Mouse (Mus musculus): ENCODE results near the gene Gm20696.

- TF ChIP-seq CTCF (IDR thresholded peaks at IDR 0.05; ENCODE audit: low read depth, low read length) (no peak), POLR2A (IDR thresholded peaks at IDR 0.05; ENCODE audit: borderline replicate concordance, low read depth, low read length) (no peak)
Observed at GRCm38 (mm10) chr6:99240764-99241163, 425.8 kb downstream of the Gm20696 start.

Measured in bone marrow macrophage, adult 2 months (primary cell).